Mouse (Mus musculus): ENCODE data around the gene Gm45213. TPM values are rescaled to one million over a fixed set of nuclear protein-coding genes. Genes with fewer than 3 reads are reported as not detected.
A peak's percentile ranks its signal among the peaks of the same experiment; 100 is the strongest.

The Gm45213 gene
- total RNA-seq, 1 experiment = not detected

DNA sequence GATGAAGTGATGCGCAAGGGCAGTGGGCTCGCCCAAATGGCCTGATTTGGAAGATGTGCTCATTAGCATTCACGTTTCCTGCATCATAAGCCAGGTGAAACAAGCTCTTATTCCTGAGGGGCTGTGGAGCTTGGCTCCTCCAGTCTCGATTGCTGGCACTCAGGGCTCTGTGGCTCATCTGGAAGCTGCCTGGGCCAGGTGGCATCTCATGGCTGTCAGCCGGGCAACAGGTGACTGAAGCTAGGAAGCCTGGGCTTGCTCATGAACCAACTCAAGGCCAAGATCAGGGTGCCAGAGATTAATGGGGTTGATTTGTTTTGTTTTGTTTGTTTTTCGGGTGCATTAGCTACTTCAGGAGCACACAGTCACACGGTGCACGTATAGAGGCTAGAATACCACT, 49.3 kb downstream of the Gm45213 start:
- H3K27ac ChIP-seq (ENCODE audit: insufficient read depth, low read depth, low read length, poor library complexity, severe bottlenecking) = peak overlapping the region; percentile 32; the same call in 1 of the 2 replicates
- H3K4me1 ChIP-seq (ENCODE audit: control insufficient read depth in 2 of 2, insufficient read depth in 2 of 2, low read length in 2 of 2, poor library complexity in 1 of 2) = 0 out of 4 replicates have a peak, but pooled peaks cover 0 to 2% of the 10 kb centered on the region in 2 experiments
- H3K9me3 ChIP-seq (ENCODE audit: control insufficient read depth, insufficient read depth, low read depth, low read length) = no peaks in the 10 kb centered on the region
- in situ Hi-C loops (cut with MboI; ENCODE audit: low sequenced_read_pairs in 2 of 2, unreplicated experiment in 2 of 2) = no loop called here
- peaks cover 10% of the 10 kb centered on the region; the same call in 1 of the 2 replicates for H3K36me3 ChIP-seq (ENCODE audit: control insufficient read depth, insufficient read depth, low read length, poor library complexity, severe bottlenecking)
- TF ChIP-seq MAFK (IDR thresholded peaks at IDR 0.05; ENCODE audit: insufficient read depth, low read depth, low read length) = no peak
- no peak for TF ChIP-seq ZNF384 (IDR thresholded peaks at IDR 0.05; ENCODE audit: low read depth, low read length)
- TF ChIP-seq ZC3H11A (IDR thresholded peaks at IDR 0.05; ENCODE audit: borderline replicate concordance, low read depth, low read length) = no peak
- no peak for TF ChIP-seq HCFC1 (IDR thresholded peaks at IDR 0.05; ENCODE audit: borderline replicate concordance, insufficient read depth, low read length)
- no peak overlapping the region for H3K4me3 ChIP-seq (ENCODE audit: insufficient read depth in 1 of 2, low read depth in 1 of 2, low read length in 2 of 2, poor library complexity in 1 of 2, severe bottlenecking in 1 of 2)
- no peak for DNase-seq (ENCODE audit: low read depth, low spot score)
- H3K9ac ChIP-seq (ENCODE audit: insufficient read depth, low read depth, low read length, poor library complexity, severe bottlenecking) = no peak overlapping the region

DNA sequence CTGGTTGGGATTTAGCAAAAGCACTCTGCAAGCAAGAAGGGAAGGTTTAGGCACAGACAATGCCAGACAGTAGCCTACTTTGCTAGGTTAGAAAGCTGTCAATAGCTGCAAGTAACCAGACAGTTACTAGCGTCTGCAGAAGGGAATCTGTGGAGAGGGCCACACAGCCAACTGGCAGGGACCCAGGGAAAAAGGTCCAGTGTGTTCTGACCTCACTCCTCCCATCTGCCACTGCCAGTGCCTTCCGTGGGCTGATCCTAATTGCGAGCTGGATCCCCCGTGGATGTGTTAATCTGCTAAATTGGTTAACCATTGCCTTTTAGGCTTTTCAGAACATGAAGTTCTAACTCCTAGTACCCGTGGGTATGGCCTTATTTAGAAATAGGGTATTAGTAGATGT, 50.7 kb downstream of the Gm45213 start:
- no peaks in the 10 kb centered on the region for H3K9me3 ChIP-seq (ENCODE audit: control insufficient read depth, insufficient read depth, low read depth, low read length)
- H3K4me1 ChIP-seq (ENCODE audit: control insufficient read depth in 2 of 2, insufficient read depth in 2 of 2, low read length in 2 of 2, poor library complexity in 1 of 2) = 0 out of 4 replicates have a peak, but pooled peaks cover 0 to 2% of the 10 kb centered on the region in 2 experiments
- H3K9ac ChIP-seq (ENCODE audit: insufficient read depth, low read depth, low read length, poor library complexity, severe bottlenecking) = no peak overlapping the region
- in situ Hi-C loops (cut with MboI; ENCODE audit: low sequenced_read_pairs in 2 of 2, unreplicated experiment in 2 of 2) = no loop called here
- no peak overlapping the region for H3K4me3 ChIP-seq (ENCODE audit: insufficient read depth in 1 of 2, low read depth in 1 of 2, low read length in 2 of 2, poor library complexity in 1 of 2, severe bottlenecking in 1 of 2)
- TF ChIP-seq ZC3H11A (IDR thresholded peaks at IDR 0.05; ENCODE audit: borderline replicate concordance, low read depth, low read length) (no peak), ZNF384 (IDR thresholded peaks at IDR 0.05; ENCODE audit: low read depth, low read length) (no peak), CHD2 (IDR thresholded peaks at IDR 0.05; ENCODE audit: low read depth, low read length) (no peak)
- H3K27ac ChIP-seq (ENCODE audit: insufficient read depth, low read depth, low read length, poor library complexity, severe bottlenecking) = no peak overlapping the region
- DNase-seq (ENCODE audit: low read depth, low spot score) = no peak
- H3K36me3 ChIP-seq (ENCODE audit: control insufficient read depth, insufficient read depth, low read length, poor library complexity, severe bottlenecking) = no peaks in the 10 kb centered on the region

DNA sequence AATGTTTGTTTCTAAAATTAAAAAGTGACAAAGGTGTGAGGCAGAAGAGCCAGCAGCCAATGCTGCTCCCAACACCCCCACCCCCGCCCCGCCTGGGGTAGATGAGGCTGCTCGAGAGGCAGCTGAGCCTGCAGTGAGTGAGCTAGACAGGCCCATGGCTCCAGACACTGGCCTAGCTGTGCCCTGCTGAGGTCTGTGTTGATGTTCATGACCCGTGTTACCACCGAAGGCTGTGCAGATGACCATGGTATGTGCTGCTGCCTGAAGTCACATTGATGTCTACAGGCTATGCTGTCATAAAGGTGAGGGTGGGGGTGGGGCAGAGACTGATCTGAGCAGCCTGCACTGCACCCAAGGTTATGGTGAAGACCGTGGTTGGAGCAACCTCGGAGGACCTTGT, 55.4 kb downstream of the Gm45213 start:
- Histone ChIP-seq H3K9me3 (ENCODE audit: control insufficient read depth, insufficient read depth, low read depth, low read length) (no peaks in the 10 kb centered on the region), H3K27ac (ENCODE audit: insufficient read depth, low read depth, low read length, poor library complexity, severe bottlenecking) (no peak overlapping the region), H3K36me3 (ENCODE audit: control insufficient read depth, insufficient read depth, low read length, poor library complexity, severe bottlenecking) (no peaks in the 10 kb centered on the region), H3K9ac (ENCODE audit: insufficient read depth, low read depth, low read length, poor library complexity, severe bottlenecking) (no peak overlapping the region), H3K4me1 (ENCODE audit: control insufficient read depth in 2 of 2, insufficient read depth in 2 of 2, low read length in 2 of 2, poor library complexity in 1 of 2) (no peaks in the 10 kb centered on the region), H3K4me3 (ENCODE audit: insufficient read depth in 1 of 2, low read depth in 1 of 2, low read length in 2 of 2, poor library complexity in 1 of 2, severe bottlenecking in 1 of 2) (no peak overlapping the region)
- no peak for DNase-seq (ENCODE audit: low read depth, low spot score)
- in situ Hi-C loops (cut with MboI; ENCODE audit: low sequenced_read_pairs in 2 of 2, unreplicated experiment in 2 of 2) = no loop called here
- TF ChIP-seq CHD2 (IDR thresholded peaks at IDR 0.05; ENCODE audit: low read depth, low read length) (no peak), ZNF384 (IDR thresholded peaks at IDR 0.05; ENCODE audit: low read depth, low read length) (no peak), ZC3H11A (IDR thresholded peaks at IDR 0.05; ENCODE audit: borderline replicate concordance, low read depth, low read length) (no peak), MAFK (IDR thresholded peaks at IDR 0.05; ENCODE audit: insufficient read depth, low read depth, low read length) (no peak), HCFC1 (IDR thresholded peaks at IDR 0.05; ENCODE audit: borderline replicate concordance, insufficient read depth, low read length) (no peak)

DNA sequence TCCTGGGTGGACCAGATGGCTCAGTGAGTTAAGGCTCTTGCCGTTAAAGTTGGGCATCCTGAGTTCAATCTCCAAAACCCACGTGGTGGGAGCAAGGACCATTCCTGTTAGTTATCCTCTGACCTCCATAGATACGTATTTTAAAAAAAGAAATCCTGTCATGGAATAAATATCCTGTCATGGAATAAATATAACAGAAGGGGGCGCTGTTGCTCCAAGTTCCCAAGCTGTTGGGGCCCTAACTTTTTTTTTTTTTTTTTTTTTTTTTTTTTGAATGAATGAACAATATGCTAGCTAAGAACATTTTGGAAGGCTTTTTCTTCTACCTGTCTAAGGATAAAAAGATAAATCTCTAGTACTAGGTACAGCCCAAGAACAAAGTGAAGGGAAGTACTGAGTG, 58.5 kb downstream of the Gm45213 start:
- in situ Hi-C loops (cut with MboI; ENCODE audit: low sequenced_read_pairs in 2 of 2, unreplicated experiment in 2 of 2) = loop anchor here (5.0 to 25.0 kb wide), 3 partner anchors 200 to 560 kb away; no protein-coding TSS in a partner anchor
- H3K9me3 ChIP-seq (ENCODE audit: control insufficient read depth, insufficient read depth, low read depth, low read length) = no peaks in the 10 kb centered on the region

DNA sequence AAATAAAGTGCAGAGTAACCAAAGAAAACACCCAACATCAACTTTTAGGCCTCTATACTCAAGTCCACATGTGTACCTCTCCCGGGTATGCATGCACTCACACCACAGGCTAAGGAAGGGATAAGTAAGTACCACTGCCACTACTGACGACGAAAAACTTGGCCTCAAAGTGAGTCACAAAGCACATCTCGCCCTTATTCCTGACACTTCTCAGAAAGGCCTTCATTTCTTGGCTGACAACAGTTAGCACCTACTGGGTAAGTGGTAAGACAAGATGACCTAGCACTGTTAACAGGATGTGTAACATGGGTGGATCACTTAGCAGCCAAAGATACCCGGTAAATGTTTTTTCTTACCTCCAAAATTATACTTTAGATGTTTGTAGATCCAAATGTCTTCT, 61.1 kb downstream of the Gm45213 start:
- Histone ChIP-seq H3K9ac (ENCODE audit: insufficient read depth, low read depth, low read length, poor library complexity, severe bottlenecking) (no peak overlapping the region), H3K4me3 (ENCODE audit: insufficient read depth in 1 of 2, low read depth in 1 of 2, low read length in 2 of 2, poor library complexity in 1 of 2, severe bottlenecking in 1 of 2) (no peak overlapping the region), H3K27ac (ENCODE audit: insufficient read depth, low read depth, low read length, poor library complexity, severe bottlenecking) (no peak overlapping the region), H3K9me3 (ENCODE audit: control insufficient read depth, insufficient read depth, low read depth, low read length) (no peaks in the 10 kb centered on the region), H3K4me1 (ENCODE audit: control insufficient read depth in 2 of 2, insufficient read depth in 2 of 2, low read length in 2 of 2, poor library complexity in 1 of 2) (no peaks in the 10 kb centered on the region), H3K36me3 (ENCODE audit: control insufficient read depth, insufficient read depth, low read length, poor library complexity, severe bottlenecking) (no peaks in the 10 kb centered on the region)
- TF ChIP-seq CHD2 (IDR thresholded peaks at IDR 0.05; ENCODE audit: low read depth, low read length) (no peak), ZNF384 (IDR thresholded peaks at IDR 0.05; ENCODE audit: low read depth, low read length) (no peak), HCFC1 (IDR thresholded peaks at IDR 0.05; ENCODE audit: borderline replicate concordance, insufficient read depth, low read length) (no peak), ZC3H11A (IDR thresholded peaks at IDR 0.05; ENCODE audit: borderline replicate concordance, low read depth, low read length) (no peak), MAFK (IDR thresholded peaks at IDR 0.05; ENCODE audit: insufficient read depth, low read depth, low read length) (no peak)
- DNase-seq (ENCODE audit: low read depth, low spot score) = no peak
- in situ Hi-C loops (cut with MboI; ENCODE audit: low sequenced_read_pairs in 2 of 2, unreplicated experiment in 2 of 2) = loop anchor here (5.0 to 25.0 kb wide), 3 partner anchors 198 to 558 kb away; no protein-coding TSS in a partner anchor

More for the DNA sequence above, 58.5 kb downstream of the Gm45213 start:
- TF ChIP-seq ZNF384 (IDR thresholded peaks at IDR 0.05; ENCODE audit: low read depth, low read length) (peak; percentile 98), ZC3H11A (IDR thresholded peaks at IDR 0.05; ENCODE audit: borderline replicate concordance, low read depth, low read length) (peak; percentile 77), HCFC1 (IDR thresholded peaks at IDR 0.05; ENCODE audit: borderline replicate concordance, insufficient read depth, low read length) (no peak)
- Histone ChIP-seq H3K4me1 (ENCODE audit: control insufficient read depth in 2 of 2, insufficient read depth in 2 of 2, low read length in 2 of 2, poor library complexity in 1 of 2) (no peaks in the 10 kb centered on the region), H3K36me3 (ENCODE audit: control insufficient read depth, insufficient read depth, low read length, poor library complexity, severe bottlenecking) (no peaks in the 10 kb centered on the region), H3K4me3 (ENCODE audit: insufficient read depth in 1 of 2, low read depth in 1 of 2, low read length in 2 of 2, poor library complexity in 1 of 2, severe bottlenecking in 1 of 2) (no peak overlapping the region), H3K9ac (ENCODE audit: insufficient read depth, low read depth, low read length, poor library complexity, severe bottlenecking) (no peak overlapping the region), H3K27ac (ENCODE audit: insufficient read depth, low read depth, low read length, poor library complexity, severe bottlenecking) (no peak overlapping the region)
- no peak for DNase-seq (ENCODE audit: low read depth, low spot score)

Measured in ES-E14 (cell line).